Mouse (Mus musculus): ENCODE results near the gene Inafm1.
"Not testable (repeated sequence)": the region's sequence is repeated elsewhere in the genome, so short reads cannot be mapped to it uniquely, and the experiment has no call there.

Inafm1 gene

DNA sequence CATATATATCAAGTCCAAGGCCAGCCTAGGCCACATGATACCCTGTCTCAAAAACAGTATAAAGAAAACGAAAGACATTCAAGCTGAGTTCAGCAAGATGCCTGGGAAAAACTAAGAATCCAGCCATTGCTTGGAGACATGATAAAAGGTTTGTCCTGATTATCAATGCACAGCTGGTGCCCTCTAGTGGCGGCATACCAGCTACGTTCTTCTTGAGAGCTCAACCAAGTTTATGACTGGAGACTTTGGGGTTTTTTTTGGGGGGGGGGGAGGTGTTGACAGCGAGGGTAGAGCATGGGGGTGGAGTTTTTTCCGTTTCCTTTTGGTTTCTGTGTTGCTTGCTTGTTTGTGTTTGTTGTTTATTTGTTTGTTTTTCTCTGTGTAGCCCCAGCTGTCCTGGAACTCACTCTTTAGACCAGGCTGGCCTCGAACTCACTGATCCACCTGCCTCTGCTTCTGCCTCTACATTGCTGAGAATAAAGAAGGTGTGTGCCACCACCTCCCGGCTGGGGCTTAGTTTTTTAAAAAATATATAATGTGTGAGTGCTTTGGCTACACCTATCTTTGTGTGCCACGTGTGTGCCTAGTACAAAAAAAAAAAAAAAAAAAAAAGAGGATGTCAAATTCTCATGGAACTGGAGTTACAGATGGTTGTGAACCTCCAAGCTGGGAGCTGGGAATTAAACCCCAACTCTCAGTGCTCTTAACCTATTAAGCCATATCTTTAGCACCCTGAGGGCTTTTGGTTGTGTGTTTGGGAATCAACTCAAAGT is 10.2 kb downstream of the Inafm1 start:
- no peak for DNase-seq (ENCODE audit: low read depth, low spot score)

DNA sequence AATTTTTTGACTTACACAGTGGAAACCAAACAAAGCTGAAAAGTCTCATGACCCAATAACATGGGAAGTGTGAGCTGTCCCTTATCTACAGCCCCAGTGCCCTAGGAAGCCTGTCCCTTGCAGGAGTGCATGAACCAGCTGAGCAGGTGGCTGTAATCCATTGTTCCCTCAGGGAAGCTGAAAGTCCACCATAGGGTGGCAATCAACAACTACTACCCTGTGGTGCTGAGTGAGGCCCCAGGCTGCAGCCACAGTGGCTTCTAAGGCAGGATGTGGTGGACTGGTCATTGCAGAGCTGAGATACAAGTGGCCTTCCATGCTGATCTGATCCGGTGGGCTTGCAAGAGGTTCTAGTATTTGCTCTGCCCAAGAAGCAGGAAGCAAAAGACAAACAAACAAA is 12.3 kb downstream of the Inafm1 start:
- no peak for DNase-seq (ENCODE audit: low read depth, low spot score)

DNA sequence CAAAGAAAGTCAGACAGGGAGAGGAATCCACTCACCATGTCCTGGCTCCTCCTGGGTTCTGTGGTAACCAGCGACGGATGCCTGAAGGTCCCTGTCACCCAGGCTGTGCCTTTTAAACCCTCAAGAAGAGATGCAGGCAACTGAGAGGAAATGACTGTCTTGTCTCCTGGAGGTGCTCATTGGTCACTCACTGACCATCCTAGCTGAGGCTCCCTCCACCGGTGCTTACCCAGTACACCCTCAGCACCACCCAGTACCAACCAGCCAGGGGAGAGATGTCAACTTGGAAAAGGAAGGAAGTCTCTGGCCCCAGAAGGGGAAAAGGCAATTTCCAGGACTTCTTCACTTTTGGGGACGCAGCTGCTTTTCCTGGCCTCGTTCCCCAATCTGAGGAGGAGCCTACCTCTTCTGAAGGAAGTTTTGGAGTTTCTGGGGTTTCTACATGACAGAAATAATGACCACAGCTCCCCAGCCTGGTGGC is 14.3 kb downstream of the Inafm1 start, which contains the start of gene C5ar1:
TSS of gene C5ar1 (minus strand) at position 431 of the 481 bp plus-strand sequence.
- no peak for DNase-seq (ENCODE audit: low read depth, low spot score)

DNA sequence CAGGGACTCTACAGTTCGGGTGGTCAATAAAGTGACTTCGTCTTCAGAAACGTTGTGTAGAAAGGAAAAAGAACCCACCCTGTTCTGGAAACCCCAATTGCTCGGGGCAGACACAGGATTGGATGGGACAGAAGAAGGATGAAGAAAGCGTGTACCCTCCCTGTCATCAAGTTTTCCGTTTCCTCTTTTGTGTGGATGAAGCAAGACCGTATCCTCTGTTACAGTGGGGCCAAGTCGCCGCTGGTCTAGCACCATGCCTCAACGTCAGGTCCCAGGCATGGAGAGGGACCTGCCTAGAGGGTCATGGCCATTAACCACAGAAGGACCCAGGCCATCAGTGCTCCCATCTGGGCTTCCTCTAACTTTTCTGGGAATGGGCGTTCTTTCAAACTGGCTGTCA is 15.6 kb downstream of the Inafm1 start:
- no peak for DNase-seq (ENCODE audit: low read depth, low spot score)

DNA sequence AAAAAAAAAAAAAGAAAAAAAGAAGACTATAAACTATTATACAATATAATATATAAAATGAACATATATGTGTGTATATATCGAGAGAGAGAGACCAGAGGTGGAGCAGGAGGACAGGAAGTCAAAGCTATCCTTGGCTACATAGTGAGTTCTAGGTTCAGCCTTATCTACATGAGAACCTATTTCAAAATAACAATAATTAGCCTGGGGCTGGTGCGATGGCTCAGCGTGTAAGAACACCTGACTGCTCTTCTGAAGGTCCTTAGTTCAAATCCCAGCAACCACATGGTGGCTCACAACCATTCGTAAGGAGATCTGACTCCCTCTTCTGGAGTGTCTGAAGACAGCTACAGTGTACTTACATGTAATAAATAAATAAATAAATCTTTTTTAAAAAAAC is 17.5 kb downstream of the Inafm1 start:
- not testable (repeated sequence) for DNase-seq (ENCODE audit: low read depth, low spot score)

DNA sequence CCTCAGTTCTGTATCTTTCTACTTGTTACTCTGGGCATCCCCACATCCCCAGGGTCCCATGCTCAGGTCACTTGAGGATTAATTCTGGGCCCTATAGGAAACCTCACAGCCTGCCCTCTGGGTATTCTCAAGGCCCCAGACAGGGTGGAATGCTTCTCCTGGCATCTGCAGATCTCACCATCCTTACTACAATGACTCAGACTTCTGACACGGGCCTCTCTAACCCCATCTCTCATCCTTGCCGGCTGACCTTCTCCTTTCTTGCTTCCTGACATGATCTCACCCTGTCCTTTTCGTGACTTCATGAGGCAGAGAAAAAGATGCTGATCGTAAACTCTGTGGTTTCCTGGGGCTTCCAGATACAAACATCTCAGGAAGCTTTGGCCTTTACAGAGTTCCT is 19.2 kb downstream of the Inafm1 start:
- DNase-seq (ENCODE audit: low read depth, low spot score) = no peak

DNA sequence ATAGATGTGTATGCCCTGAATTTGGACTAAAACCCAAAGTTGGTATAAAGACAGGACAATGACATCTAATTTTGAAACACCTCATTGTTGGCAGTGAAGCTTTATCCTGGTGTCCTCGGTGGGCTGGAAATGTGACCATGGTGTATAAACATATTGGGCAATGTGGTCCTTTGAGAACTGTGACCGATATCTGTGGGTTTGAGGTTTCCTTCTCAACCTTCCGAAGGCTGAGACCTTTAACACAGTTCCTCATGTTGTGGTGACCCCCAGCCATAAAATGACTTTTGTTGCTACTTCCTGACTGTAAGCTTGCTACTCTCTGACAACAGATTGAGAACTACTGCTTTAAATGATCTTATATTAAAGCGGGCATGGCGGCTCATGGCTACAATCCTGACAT is 22.7 kb downstream of the Inafm1 start:
- DNase-seq (ENCODE audit: low read depth, low spot score) = no peak

DNA sequence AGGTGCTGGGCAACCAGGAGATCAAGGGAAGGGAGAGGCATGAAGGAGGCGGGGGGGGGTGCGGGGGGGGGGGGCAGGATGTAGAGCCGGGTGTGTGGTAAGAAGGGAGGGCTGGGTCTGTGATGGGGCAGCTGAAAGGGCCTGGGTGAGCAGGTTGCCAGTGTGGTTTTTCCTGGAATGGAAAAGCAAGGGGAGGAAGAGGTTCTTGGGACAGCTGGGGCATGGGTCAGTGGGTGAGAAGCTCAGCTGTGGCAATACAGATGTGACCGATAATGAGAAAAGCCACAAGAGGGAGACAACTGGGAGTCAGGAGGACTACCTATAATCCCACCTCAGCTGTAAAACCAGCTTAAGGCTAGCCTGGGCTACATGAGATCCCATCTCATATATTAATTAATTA is 27.5 kb downstream of the Inafm1 start:
- no peak for DNase-seq (ENCODE audit: low read depth, low spot score)

DNA sequence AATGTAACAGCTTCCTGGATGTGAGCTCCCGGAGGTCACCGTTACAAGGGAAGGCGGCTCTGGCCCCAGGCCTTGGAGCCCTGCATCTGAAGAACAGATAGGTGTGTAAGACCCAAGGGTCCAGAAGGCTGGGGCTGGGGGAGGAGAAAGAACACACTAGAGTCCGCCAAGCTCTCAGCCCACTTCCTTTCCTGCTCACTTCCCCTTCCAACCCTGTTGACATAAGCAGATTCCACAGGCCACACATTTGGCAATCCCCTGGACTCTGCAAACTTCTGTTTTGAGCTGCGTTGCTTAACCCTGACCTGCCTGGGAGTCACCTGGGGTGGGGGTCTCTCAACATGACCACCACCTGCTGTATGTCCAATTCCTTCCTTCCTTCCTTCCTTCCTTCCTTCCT is 29.4 kb downstream of the Inafm1 start, which contains the start of gene C5ar2:
TSS of gene C5ar2 (minus strand) at position 88 of the 400 bp plus-strand sequence.
- DNase-seq (ENCODE audit: low read depth, low spot score) = no peak

DNA sequence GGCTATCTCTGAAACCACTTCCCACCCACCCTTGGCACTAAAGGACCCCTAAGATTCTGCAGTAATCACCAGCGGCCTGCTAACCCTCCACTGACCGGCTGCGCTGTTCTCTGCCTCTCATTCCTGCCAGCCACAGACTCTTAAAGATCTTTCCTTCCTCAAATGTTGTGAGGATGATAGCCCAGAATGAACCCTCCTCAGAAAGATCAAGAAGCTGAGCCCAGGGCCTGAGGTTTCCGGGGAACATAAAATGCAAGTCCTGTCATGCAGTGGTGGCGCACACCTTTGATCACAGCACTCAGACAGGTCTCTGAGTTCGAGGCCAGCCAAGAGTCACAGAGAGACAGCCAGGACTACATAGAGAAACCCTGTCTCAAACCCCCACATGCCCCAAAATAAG is 31.2 kb downstream of the Inafm1 start:
- DNase-seq (ENCODE audit: low read depth, low spot score) = no peak

DNA sequence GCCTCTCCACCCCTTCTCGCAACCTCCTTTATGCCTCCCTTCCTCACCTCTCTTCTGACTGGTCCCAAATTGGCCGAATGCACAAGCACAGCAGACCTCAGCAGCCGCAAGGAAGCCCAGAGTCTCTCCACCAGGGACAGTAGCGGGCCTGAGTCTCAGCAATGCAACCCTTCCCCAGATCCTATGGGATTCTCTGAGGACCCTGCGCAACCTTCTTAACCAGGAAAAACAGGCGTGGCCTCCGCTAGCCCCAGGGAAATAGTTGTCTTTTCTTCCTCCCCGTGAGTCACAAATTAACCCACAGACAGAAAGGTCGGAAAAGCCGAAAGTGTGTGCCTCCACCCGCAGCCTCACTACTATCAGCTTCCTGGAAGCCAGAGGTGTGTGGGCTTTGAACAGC is 31.6 kb downstream of the Inafm1 start:
- DNase-seq (ENCODE audit: low read depth, low spot score) = no peak

DNA sequence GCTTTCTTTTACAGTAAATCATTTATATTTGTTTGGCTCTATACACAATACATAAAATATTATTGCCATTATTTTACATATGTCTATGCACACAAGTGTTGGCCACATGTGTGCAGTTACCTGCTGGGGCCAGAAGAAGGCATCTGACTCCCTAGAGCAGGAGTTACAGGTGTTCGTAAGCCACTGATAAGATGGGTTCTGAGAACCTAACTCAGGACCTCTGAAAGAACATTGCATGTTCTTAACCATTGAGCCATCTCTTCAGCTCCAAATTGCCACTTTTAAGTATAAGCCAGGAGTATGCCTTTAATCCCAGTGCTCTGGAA is 32.5 kb downstream of the Inafm1 start:
- DNase-seq (ENCODE audit: low read depth, low spot score) = no peak

DNA sequence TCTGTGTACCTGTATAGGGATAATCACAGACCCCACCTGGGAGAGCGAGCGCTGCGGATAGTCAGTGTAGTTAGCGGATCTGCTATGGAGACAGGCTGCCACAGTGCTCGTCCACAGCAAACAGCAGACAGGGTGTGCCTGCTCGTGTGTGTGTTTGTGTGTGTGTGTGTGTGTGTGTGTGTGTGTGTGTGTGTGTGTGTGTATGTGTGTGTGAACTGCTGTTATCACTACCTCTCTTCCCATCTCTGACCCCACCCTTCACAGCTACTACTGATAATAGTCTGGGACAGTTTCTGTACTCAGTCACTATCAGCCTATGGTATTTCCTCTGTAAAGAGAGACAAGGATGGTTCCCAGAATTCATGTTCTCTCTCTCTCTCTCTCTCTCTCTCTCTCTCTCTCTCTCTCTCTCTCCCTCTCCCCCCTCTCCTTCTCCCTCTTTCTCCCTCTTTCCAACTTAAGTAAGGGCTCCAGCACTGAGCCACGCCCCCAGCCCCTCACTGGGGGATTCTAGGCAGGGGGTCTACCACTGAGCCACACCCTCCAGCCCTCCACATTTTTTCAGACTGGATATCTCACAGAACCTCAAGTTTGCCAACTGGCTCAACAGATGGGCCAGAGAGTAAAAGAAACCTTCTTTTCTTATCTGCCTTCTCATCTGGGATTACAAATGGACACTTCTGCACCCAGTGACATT is 33.0 kb downstream of the Inafm1 start:
- no peak for DNase-seq (ENCODE audit: low read depth, low spot score)

DNA sequence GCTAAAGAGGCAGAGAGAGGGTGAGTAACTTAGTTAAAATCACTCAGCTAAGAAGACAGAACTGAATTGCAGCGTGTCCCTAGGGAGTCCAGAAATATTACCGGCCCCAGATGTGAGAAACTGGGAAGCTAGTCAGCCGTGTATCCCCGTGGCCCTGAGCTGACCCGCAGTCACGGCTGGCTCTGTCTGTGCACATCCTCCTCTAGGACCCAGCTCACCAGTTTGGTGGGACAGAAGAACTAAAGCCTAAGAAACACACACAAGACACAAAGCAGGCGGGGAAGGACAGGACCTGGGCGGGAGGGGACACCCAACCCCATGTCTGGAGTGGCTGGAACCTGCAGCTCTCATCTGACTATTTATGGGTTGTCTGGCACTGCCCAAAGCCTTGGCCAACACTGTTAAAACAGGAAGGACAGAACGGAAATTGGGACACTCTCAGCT is 33.8 kb downstream of the Inafm1 start:
- no peak for DNase-seq (ENCODE audit: low read depth, low spot score)

DNA sequence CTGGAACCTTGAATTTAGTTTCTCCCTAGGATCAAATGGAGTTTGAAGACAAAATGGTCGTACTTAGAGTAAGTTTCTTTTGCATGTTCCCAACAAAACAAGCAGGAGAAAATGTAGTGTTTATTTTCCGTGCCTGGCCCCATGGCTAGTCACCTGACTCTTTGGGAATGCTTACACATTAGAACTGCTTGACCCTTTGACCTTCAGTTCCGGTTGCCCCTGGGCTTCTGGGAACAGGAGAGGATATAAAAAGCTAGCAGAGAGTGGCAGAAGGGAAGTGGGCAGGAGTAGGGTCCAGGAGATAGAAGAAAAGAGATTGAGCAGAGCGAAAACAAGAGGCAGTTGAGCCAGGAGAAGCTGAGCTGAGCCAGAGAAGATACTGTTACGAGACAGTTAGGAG is 43.5 kb downstream of the Inafm1 start:
- no peak for DNase-seq (ENCODE audit: low read depth, low spot score)

Measured in telencephalon, adult 2 months (tissue).